Mouse (Mus musculus): Measurements from ENCODE around the gene Gm20388. TPM values are rescaled to one million over a fixed set of nuclear protein-coding genes. Genes with fewer than 3 reads are reported as not detected.
A peak's percentile ranks its signal among the peaks of the same experiment; 100 is the strongest.

Gm20388 gene
- total RNA-seq, 2 experiments from 2014 or later: 2.2 to 7.6 TPM

GRCm38 (mm10) chr8:121124547-121125239 is 1214.1 kb downstream of the Gm20388 start:
- Histone ChIP-seq H3K4me3 (no peak overlapping the region), H3K27ac (no peak overlapping the region)
- no peak for DNase-seq (ENCODE audit: low spot score in 2 of 2)
- TF ChIP-seq CTCF (conservative IDR thresholded peaks at IDR 0.05): no peak

GRCm38 (mm10) chr8:121125311-121125876 is 1214.8 kb downstream of the Gm20388 start:
- Histone ChIP-seq H3K4me3 (peak overlapping the region; percentile 7; the same call in 1 of the 2 replicates), H3K27ac (no peak overlapping the region)
- peak in 1 of 2 experiments; percentile 33 for DNase-seq (ENCODE audit: low spot score in 2 of 2)
- peak; percentile 69 for TF ChIP-seq CTCF (conservative IDR thresholded peaks at IDR 0.05)

- no peak for TF ChIP-seq CTCF (conservative IDR thresholded peaks at IDR 0.05)
- Histone ChIP-seq H3K4me3 (no peak overlapping the region), H3K27ac (no peak overlapping the region)
- DNase-seq (ENCODE audit: low spot score in 2 of 2): no peak
These were observed 1215.5 kb downstream of the Gm20388 start for GRCm38 (mm10) chr8:121126191-121126590.

- no peak for DNase-seq (ENCODE audit: low spot score in 2 of 2)
- no peak overlapping the region for H3K4me3 ChIP-seq
- H3K27ac ChIP-seq: no peak overlapping the region
- TF ChIP-seq CTCF (conservative IDR thresholded peaks at IDR 0.05): no peak
These were observed 1216.1 kb downstream of the Gm20388 start for GRCm38 (mm10) chr8:121126694-121127093.

- H3K4me3 ChIP-seq: no peak overlapping the region
- no peak overlapping the region for H3K27ac ChIP-seq
- no peak for TF ChIP-seq CTCF (conservative IDR thresholded peaks at IDR 0.05)
- DNase-seq (ENCODE audit: low spot score in 2 of 2): no peak
These were observed 1216.7 kb downstream of the Gm20388 start for GRCm38 (mm10) chr8:121127291-121127701.

- Histone ChIP-seq H3K4me3 (no peak within 1 kb of the TSS), H3K27ac (no peak within 1 kb of the TSS)
- no peak for DNase-seq (ENCODE audit: low spot score in 2 of 2)
- no peak for TF ChIP-seq CTCF (conservative IDR thresholded peaks at IDR 0.05)
These were observed 1217.2 kb downstream of the Gm20388 start, which contains the start of gene Foxl1 for GRCm38 (mm10) chr8:121127756-121128375. Gene Foxl1, plus strand, starts transcription at chr8:121127940.

- no peak for TF ChIP-seq CTCF (conservative IDR thresholded peaks at IDR 0.05)
- Histone ChIP-seq H3K27ac (no peak overlapping the region), H3K4me3 (no peak overlapping the region)
- DNase-seq (ENCODE audit: low spot score in 2 of 2): no peak
These were observed 1218.1 kb downstream of the Gm20388 start for GRCm38 (mm10) chr8:121128531-121129264.

GRCm38 (mm10) chr8:121129265-121129940 is 1218.8 kb downstream of the Gm20388 start:
- Histone ChIP-seq H3K4me3 (no peak overlapping the region), H3K27ac (no peak overlapping the region)
- no peak for DNase-seq (ENCODE audit: low spot score in 2 of 2)
- no peak for TF ChIP-seq CTCF (conservative IDR thresholded peaks at IDR 0.05)

- Histone ChIP-seq H3K27ac (no peak overlapping the region), H3K4me3 (no peak overlapping the region)
- DNase-seq (ENCODE audit: low spot score in 2 of 2): no peak
- peak; percentile 74 for TF ChIP-seq CTCF (conservative IDR thresholded peaks at IDR 0.05)
These were observed 1219.9 kb downstream of the Gm20388 start for GRCm38 (mm10) chr8:121130522-121130921.

GRCm38 (mm10) chr8:121132961-121133513 is 1222.4 kb downstream of the Gm20388 start:
- no peak overlapping the region for H3K27ac ChIP-seq
- TF ChIP-seq CTCF (conservative IDR thresholded peaks at IDR 0.05): no peak
- DNase-seq (ENCODE audit: low spot score in 2 of 2): no peak
- no peak overlapping the region for H3K4me3 ChIP-seq

GRCm38 (mm10) chr8:121134102-121134501 is 1223.5 kb downstream of the Gm20388 start:
- Histone ChIP-seq H3K4me3 (no peak overlapping the region), H3K27ac (no peak overlapping the region)
- no peak for DNase-seq (ENCODE audit: low spot score in 2 of 2)
- TF ChIP-seq CTCF (conservative IDR thresholded peaks at IDR 0.05): no peak

GRCm38 (mm10) chr8:121134512-121134911 is 1223.9 kb downstream of the Gm20388 start:
- no peak for DNase-seq (ENCODE audit: low spot score in 2 of 2)
- no peak overlapping the region for H3K4me3 ChIP-seq
- no peak overlapping the region for H3K27ac ChIP-seq
- no peak for TF ChIP-seq CTCF (conservative IDR thresholded peaks at IDR 0.05)
